Mouse (Mus musculus): ENCODE results near the gene Itpr1. TPM values are rescaled to one million over a fixed set of nuclear protein-coding genes. Genes with fewer than 3 reads are reported as not detected.

The Itpr1 gene
- total and polyA plus RNA-seq, 3 experiments: 9.3 to 25.7 (median 19.0) TPM

DNA sequence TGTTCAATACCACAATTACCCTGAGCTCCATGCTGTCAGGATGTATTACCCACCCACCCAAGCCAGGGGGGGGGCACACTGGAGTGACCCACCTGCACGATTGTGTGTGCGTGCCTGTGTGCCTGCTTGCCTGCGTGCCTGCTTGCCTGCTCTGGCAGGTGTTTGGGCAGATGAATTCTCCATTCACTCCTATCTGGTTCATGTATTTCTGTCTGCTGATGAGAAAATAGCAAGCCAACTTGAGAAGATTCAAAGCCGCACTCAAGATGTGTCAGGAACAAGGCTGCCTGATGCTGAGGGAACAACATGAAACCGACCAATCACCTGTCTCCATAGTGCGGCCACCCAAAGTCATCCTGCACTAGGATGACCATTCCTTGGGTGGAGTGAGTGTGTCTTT, 94.9 kb downstream of the Itpr1 start:
- peaks cover 8% of the 10 kb centered on the region for H3K4me1 ChIP-seq (ENCODE audit: insufficient read depth, low read depth, low read length)
- TF ChIP-seq CTCF (IDR thresholded peaks at IDR 0.05; ENCODE audit: low read depth, low read length) (no peak), TAL1 (conservative IDR thresholded peaks at IDR 0.05; ENCODE audit: low read depth, low read length) (no peak), GATA2 (IDR thresholded peaks at IDR 0.05; ENCODE audit: borderline replicate concordance, low read depth, low read length) (no peak), POLR2AphosphoS5 (IDR thresholded peaks at IDR 0.05; ENCODE audit: insufficient replicate concordance, low read depth, low read length) (no peak), GATA1 (IDR thresholded peaks at IDR 0.05; ENCODE audit: borderline replicate concordance, low read length) (no peak)
- H3K36me3 ChIP-seq (replicated peaks): peaks cover 17% of the 10 kb centered on the region
- H3K27me3 ChIP-seq (ENCODE audit: insufficient read depth, low read length): no peaks in the 10 kb centered on the region
- DNase-seq (ENCODE audit: low spot score): no peak
- peak overlapping the region; percentile 48; the same call in 1 of the 2 replicates for H3K4me3 ChIP-seq (ENCODE audit: low read depth, low read length)
- no peak for ATAC-seq (ENCODE audit: extremely low read depth, insufficient number of reproducible peaks, low FRiP score, poor library complexity, severe bottlenecking)
- no peaks in the 10 kb centered on the region for H3K9me3 ChIP-seq (replicated peaks)

DNA sequence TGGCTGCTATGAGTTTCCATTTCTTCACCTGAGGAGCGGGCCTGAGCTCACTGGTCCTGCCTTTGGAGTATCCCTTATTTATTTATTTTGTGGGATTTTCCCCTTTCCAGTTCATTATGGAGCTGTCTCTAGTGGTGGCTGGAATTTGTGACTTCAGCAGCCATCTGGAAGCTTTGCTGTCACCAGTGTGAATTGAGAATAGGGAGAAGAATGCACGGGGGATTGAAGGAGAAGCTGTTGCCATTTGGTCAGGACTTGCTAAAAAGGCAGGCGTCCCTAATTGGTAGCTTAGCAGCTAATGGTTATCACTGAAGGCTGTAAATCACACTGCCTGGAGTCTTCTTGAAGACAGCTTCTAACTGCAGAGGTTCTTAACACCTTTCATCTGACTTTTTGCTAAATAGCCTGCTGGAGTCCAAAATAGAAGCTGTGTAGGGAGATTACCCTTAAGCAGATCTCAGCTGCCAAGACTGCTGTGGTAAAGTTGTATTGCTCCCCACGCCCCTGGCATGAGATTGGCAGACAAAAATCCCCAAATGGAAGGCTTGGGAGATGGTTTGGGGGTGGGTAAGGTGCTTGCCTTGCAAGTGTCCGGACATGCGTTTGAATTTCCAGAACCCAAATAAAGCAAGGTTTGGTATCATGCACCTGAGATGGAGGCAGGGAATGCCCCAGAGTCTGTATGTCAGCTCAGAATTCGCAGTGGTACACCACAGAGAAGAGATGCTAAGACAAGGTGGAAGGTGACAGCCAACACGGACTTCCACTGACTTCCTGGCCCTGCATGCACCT, 96.7 kb downstream of the Itpr1 start:
- ATAC-seq (ENCODE audit: extremely low read depth, insufficient number of reproducible peaks, low FRiP score, poor library complexity, severe bottlenecking): no peak
- no peak overlapping the region for H3K4me3 ChIP-seq (ENCODE audit: low read depth, low read length)

DNA sequence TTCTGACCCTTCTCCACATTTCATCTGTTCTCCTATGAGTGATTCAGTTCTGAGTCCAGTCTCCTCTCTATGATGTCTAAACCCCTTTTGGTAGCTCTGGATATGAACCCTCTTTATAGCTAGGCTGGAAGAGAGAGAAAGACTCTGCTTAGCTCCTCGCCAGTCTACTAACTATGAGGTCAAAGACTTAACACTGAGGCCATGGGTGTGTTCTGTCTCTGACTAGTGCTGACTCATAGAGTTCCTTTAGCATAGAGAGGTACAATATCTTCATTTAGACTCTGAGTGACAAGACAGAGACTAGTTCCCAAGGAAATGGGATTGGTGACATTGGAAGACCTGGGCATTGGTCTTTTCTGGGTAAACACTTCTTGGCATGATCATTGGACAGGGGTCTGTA, 100.2 kb downstream of the Itpr1 start:
- ATAC-seq (ENCODE audit: extremely low read depth, insufficient number of reproducible peaks, low FRiP score, poor library complexity, severe bottlenecking): no peak
- Histone ChIP-seq H3K4me1 (ENCODE audit: insufficient read depth, low read depth, low read length) (no peaks in the 10 kb centered on the region), H3K4me3 (ENCODE audit: low read depth, low read length) (no peak overlapping the region), H3K36me3 (replicated peaks) (peaks cover 8% of the 10 kb centered on the region), H3K9me3 (replicated peaks) (no peaks in the 10 kb centered on the region), H3K27me3 (ENCODE audit: insufficient read depth, low read length) (no peaks in the 10 kb centered on the region)
- DNase-seq (ENCODE audit: low spot score): no peak
- TF ChIP-seq CTCF (IDR thresholded peaks at IDR 0.05; ENCODE audit: low read depth, low read length): no peak
- TF ChIP-seq GATA1 (IDR thresholded peaks at IDR 0.05; ENCODE audit: borderline replicate concordance, low read length): no peak
- no peak for TF ChIP-seq GATA2 (IDR thresholded peaks at IDR 0.05; ENCODE audit: borderline replicate concordance, low read depth, low read length)
- no peak for TF ChIP-seq TAL1 (conservative IDR thresholded peaks at IDR 0.05; ENCODE audit: low read depth, low read length)
- TF ChIP-seq POLR2AphosphoS5 (IDR thresholded peaks at IDR 0.05; ENCODE audit: insufficient replicate concordance, low read depth, low read length): no peak

More for the DNA sequence above, 96.7 kb downstream of the Itpr1 start:
- no peaks in the 10 kb centered on the region for H3K27me3 ChIP-seq (ENCODE audit: insufficient read depth, low read length)
- TF ChIP-seq GATA2 (IDR thresholded peaks at IDR 0.05; ENCODE audit: borderline replicate concordance, low read depth, low read length) (no peak), TAL1 (conservative IDR thresholded peaks at IDR 0.05; ENCODE audit: low read depth, low read length) (no peak), POLR2AphosphoS5 (IDR thresholded peaks at IDR 0.05; ENCODE audit: insufficient replicate concordance, low read depth, low read length) (no peak), GATA1 (IDR thresholded peaks at IDR 0.05; ENCODE audit: borderline replicate concordance, low read length) (no peak), CTCF (IDR thresholded peaks at IDR 0.05; ENCODE audit: low read depth, low read length) (no peak)
- peaks cover 13% of the 10 kb centered on the region for H3K36me3 ChIP-seq (replicated peaks)
- H3K9me3 ChIP-seq (replicated peaks): no peaks in the 10 kb centered on the region
- DNase-seq (ENCODE audit: low spot score): no peak
- H3K4me1 ChIP-seq (ENCODE audit: insufficient read depth, low read depth, low read length): peaks cover 8% of the 10 kb centered on the region

DNA sequence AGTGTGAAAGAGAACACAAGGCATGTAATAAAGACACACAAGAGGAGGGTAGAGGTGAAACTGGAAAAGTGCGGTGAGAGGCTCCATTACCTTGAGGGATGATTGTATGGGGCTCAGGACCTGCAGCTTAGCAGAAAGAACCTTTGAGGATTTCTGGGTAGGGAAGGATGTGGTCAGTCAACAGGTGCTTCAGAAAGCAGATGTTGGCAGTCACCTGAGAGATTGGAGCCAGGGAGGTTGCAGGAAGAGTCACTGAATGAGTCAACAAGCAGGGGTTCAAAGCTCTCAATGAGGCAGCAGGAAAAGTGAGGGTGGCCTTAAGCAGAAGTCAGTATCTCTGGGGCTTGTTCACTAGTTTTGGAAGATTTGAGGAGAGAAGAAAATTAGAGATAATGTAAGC, 101.1 kb downstream of the Itpr1 start:
- no peaks in the 10 kb centered on the region for H3K4me1 ChIP-seq (ENCODE audit: insufficient read depth, low read depth, low read length)
- no peak overlapping the region for H3K4me3 ChIP-seq (ENCODE audit: low read depth, low read length)
- ATAC-seq (ENCODE audit: extremely low read depth, insufficient number of reproducible peaks, low FRiP score, poor library complexity, severe bottlenecking): no peak

DNA sequence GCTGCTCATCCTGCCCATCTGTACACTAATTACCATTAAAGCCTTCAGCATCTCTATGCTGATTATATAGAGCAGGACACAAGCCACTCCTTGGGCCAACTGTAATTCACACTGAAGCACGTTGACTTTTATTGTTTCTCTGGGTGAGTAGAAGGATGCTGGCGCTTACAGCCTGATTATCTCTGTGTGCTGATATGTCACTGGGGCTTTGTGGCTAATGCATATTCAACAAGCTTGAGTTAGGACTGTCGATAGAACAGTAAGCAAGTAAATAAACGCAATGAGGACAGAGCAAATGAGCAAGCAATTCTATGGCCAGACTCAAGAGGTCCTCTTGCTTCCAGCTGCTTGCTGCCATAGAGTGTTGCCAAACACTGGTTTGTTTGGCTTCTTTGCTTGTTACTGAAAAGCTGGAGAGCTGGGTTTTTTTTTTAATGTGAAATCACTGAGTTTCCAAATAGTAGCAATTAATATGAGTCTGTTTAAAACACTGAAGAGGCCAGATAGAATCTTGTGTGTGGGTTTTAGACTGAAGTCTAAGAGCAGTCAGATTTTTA, 103.5 kb downstream of the Itpr1 start:
- no peak overlapping the region for H3K4me3 ChIP-seq (ENCODE audit: low read depth, low read length)
- ATAC-seq (ENCODE audit: extremely low read depth, insufficient number of reproducible peaks, low FRiP score, poor library complexity, severe bottlenecking) (no peak), DNase-seq (ENCODE audit: low spot score) (no peak)
- H3K36me3 ChIP-seq (replicated peaks): no peaks in the 10 kb centered on the region
- H3K4me1 ChIP-seq (ENCODE audit: insufficient read depth, low read depth, low read length): no peaks in the 10 kb centered on the region
- TF ChIP-seq GATA2 (IDR thresholded peaks at IDR 0.05; ENCODE audit: borderline replicate concordance, low read depth, low read length) (no peak), GATA1 (IDR thresholded peaks at IDR 0.05; ENCODE audit: borderline replicate concordance, low read length) (no peak), TAL1 (conservative IDR thresholded peaks at IDR 0.05; ENCODE audit: low read depth, low read length) (no peak), POLR2AphosphoS5 (IDR thresholded peaks at IDR 0.05; ENCODE audit: insufficient replicate concordance, low read depth, low read length) (no peak), CTCF (IDR thresholded peaks at IDR 0.05; ENCODE audit: low read depth, low read length) (no peak)
- no peaks in the 10 kb centered on the region for H3K27me3 ChIP-seq (ENCODE audit: insufficient read depth, low read length)
- no peaks in the 10 kb centered on the region for H3K9me3 ChIP-seq (replicated peaks)

More for the DNA sequence above, 101.1 kb downstream of the Itpr1 start:
- peaks cover 4% of the 10 kb centered on the region for H3K36me3 ChIP-seq (replicated peaks)
- no peaks in the 10 kb centered on the region for H3K9me3 ChIP-seq (replicated peaks)
- no peak for TF ChIP-seq TAL1 (conservative IDR thresholded peaks at IDR 0.05; ENCODE audit: low read depth, low read length)
- TF ChIP-seq GATA2 (IDR thresholded peaks at IDR 0.05; ENCODE audit: borderline replicate concordance, low read depth, low read length): no peak
- no peak for TF ChIP-seq CTCF (IDR thresholded peaks at IDR 0.05; ENCODE audit: low read depth, low read length)
- TF ChIP-seq GATA1 (IDR thresholded peaks at IDR 0.05; ENCODE audit: borderline replicate concordance, low read length): no peak
- DNase-seq (ENCODE audit: low spot score): no peak
- no peaks in the 10 kb centered on the region for H3K27me3 ChIP-seq (ENCODE audit: insufficient read depth, low read length)

DNA sequence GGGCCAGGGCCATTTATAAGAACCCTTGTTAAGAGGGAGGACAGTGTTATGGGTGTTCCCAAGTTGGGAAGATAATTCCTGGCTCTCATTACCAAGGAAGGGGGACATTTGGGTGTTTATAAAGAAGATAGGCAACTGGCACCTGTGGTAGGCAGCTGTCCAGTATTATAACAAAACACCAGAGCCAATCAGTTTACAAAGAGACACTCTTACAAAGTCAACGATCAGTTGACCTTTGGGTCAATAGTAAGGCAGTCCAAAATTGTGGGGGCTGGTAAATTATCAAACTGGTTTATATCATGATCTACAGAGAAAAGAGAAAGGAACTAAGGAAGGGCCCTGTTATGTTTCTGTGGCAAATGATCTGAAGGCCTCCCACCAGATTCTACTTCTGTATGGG, 104.1 kb downstream of the Itpr1 start:
- no peaks in the 10 kb centered on the region for H3K36me3 ChIP-seq (replicated peaks)
- no peak overlapping the region for H3K4me3 ChIP-seq (ENCODE audit: low read depth, low read length)
- H3K27me3 ChIP-seq (ENCODE audit: insufficient read depth, low read length): no peaks in the 10 kb centered on the region
- ATAC-seq (ENCODE audit: extremely low read depth, insufficient number of reproducible peaks, low FRiP score, poor library complexity, severe bottlenecking) (no peak), DNase-seq (ENCODE audit: low spot score) (no peak)
- no peaks in the 10 kb centered on the region for H3K4me1 ChIP-seq (ENCODE audit: insufficient read depth, low read depth, low read length)
- H3K9me3 ChIP-seq (replicated peaks): no peaks in the 10 kb centered on the region
- TF ChIP-seq GATA1 (IDR thresholded peaks at IDR 0.05; ENCODE audit: borderline replicate concordance, low read length): no peak
- no peak for TF ChIP-seq TAL1 (conservative IDR thresholded peaks at IDR 0.05; ENCODE audit: low read depth, low read length)
- no peak for TF ChIP-seq GATA2 (IDR thresholded peaks at IDR 0.05; ENCODE audit: borderline replicate concordance, low read depth, low read length)
- no peak for TF ChIP-seq CTCF (IDR thresholded peaks at IDR 0.05; ENCODE audit: low read depth, low read length)
- TF ChIP-seq POLR2AphosphoS5 (IDR thresholded peaks at IDR 0.05; ENCODE audit: insufficient replicate concordance, low read depth, low read length): no peak
